ENCODE assay signal across 18 mouse cellular contexts in the genomic region with DNA sequence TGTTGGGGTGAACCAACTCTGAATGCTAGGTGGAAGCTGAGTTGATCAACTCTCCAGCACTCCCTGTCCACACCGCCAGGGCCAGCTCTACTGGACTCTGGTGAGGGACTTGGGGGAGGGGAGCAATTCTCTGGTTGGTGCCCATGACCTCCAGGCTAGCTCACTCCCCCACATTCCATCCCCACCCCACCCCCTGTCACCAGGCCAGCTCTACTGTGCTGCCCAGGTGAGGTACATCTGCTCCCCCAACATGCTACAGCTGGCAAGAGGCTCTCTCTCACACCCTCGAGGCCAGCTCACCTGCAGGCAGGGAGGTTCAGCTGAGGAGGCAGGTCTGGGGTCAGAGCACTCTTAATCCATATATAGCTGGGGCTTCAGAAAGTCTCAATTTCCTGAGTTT.
"Had no signal": no experiment of that assay in that cellular context is flagged by ENCODE, and none has a peak within 500 bp of the region (broad histone marks: within the 10 kb centered on the region; RNA-seq: fewer than 3 reads in every experiment).

No protein-coding gene starts in this region.

- H3K36me3 ChIP-seq: midbrain, embryonic 12.5 days; neural tube, embryonic 13.5 days; neural tube, embryonic 15.5 days had no signal

- DNase-seq: lung, adult 18-20 months; lung, embryonic 14.5 days; lung, postnatal 10 days; lung, postnatal 4 days; midbrain, embryonic 14.5 days; retina, postnatal 1 day; right cerebral cortex, adult 18-20 months; right cerebral cortex, postnatal 25 days; right cerebral cortex, postnatal 4 days; spleen, adult 18-20 months; thymus, adult 18-20 months; thymus, postnatal 14 days; thymus, postnatal 36 days had no signal

- H3K4me2 ChIP-seq: lung, embryonic 14.5 days; midbrain, embryonic 12.5 days; neural tube, embryonic 13.5 days; neural tube, embryonic 15.5 days had no signal

- H3K4me3 ChIP-seq: midbrain, embryonic 12.5 days; myocyte; neural tube, embryonic 13.5 days; neural tube, embryonic 15.5 days had no signal

- H3K9me3 ChIP-seq: midbrain, embryonic 12.5 days; neural tube, embryonic 13.5 days; neural tube, embryonic 15.5 days had no signal

- ATAC-seq: midbrain, embryonic 16.5 days had no signal

- H3K27me3 ChIP-seq: midbrain, embryonic 12.5 days; neural tube, embryonic 13.5 days; neural tube, embryonic 15.5 days had no signal

- H3K9ac ChIP-seq: lung, embryonic 14.5 days; midbrain, embryonic 12.5 days; neural tube, embryonic 13.5 days; neural tube, embryonic 15.5 days had no signal

- H3K27ac ChIP-seq: midbrain, embryonic 12.5 days; neural tube, embryonic 15.5 days had no signal
